Mouse (Mus musculus): ENCODE results near the gene Nhlh2. TPM values are rescaled to one million over a fixed set of nuclear protein-coding genes. Genes with fewer than 3 reads are reported as not detected.

The Nhlh2 gene
- total and polyA plus RNA-seq, 3 experiments = not detected

Other genes starting within 250 kb of the Nhlh2 start
- gene Mab21l3, start 161.1 kb upstream of the Nhlh2 start, total RNA-seq (2012; rRNA removed) = not detected in 2 replicates
- under 1 TPM in 1 of 2 experiments, not detected in 1; 0.04 TPM for gene Mab21l3, start 161.1 kb upstream of the Nhlh2 start, polyA plus RNA-seq (2012; ENCODE audit: insufficient read depth in 1 of 2, insufficient read length in 2 of 2, low read depth in 1 of 2, low replicate concordance in 2 of 2, missing spikeins in 1 of 2)
- 2.1 and 2.2 TPM in 2 replicates for gene Slc22a15, start 85.6 kb upstream of the Nhlh2 start, total RNA-seq (2012; rRNA removed)
- 1 to 10 TPM in 1 of 2 experiments, not detected in 1; 7.9 TPM for gene Slc22a15, start 85.6 kb upstream of the Nhlh2 start, polyA plus RNA-seq (2012; ENCODE audit: insufficient read depth in 1 of 2, insufficient read length in 2 of 2, low read depth in 1 of 2, low replicate concordance in 2 of 2, missing spikeins in 1 of 2)
- not detected in 2 replicates for gene Casq2, start 76.3 kb downstream of the Nhlh2 start, total RNA-seq (2012; rRNA removed)
- gene Casq2, start 76.3 kb downstream of the Nhlh2 start, polyA plus RNA-seq (2012; ENCODE audit: insufficient read depth in 1 of 2, insufficient read length in 2 of 2, low read depth in 1 of 2, low replicate concordance in 2 of 2, missing spikeins in 1 of 2) = not detected
- gene Vangl1, start 194.6 kb downstream of the Nhlh2 start, total RNA-seq (2012; rRNA removed) = 6.5 and 6.8 TPM in 2 replicates
- gene Vangl1, start 194.6 kb downstream of the Nhlh2 start, polyA plus RNA-seq (2012; ENCODE audit: insufficient read depth in 1 of 2, insufficient read length in 2 of 2, low read depth in 1 of 2, low replicate concordance in 2 of 2, missing spikeins in 1 of 2) = 10 to 100 TPM in 1 of 2 experiments, not detected in 1; 15.1 TPM

All from MEL (cell line).